Mouse (Mus musculus) T-cell, adult 2 months (primary cell): Measurements from ENCODE around the gene Fgf22.

Source experiments
- DNase-seq: peaks from one replicate; pipeline ENCODE4 v3.0.0; 2022; ENCODE audit warnings: low spot score

The Fgf22 gene

DNA sequence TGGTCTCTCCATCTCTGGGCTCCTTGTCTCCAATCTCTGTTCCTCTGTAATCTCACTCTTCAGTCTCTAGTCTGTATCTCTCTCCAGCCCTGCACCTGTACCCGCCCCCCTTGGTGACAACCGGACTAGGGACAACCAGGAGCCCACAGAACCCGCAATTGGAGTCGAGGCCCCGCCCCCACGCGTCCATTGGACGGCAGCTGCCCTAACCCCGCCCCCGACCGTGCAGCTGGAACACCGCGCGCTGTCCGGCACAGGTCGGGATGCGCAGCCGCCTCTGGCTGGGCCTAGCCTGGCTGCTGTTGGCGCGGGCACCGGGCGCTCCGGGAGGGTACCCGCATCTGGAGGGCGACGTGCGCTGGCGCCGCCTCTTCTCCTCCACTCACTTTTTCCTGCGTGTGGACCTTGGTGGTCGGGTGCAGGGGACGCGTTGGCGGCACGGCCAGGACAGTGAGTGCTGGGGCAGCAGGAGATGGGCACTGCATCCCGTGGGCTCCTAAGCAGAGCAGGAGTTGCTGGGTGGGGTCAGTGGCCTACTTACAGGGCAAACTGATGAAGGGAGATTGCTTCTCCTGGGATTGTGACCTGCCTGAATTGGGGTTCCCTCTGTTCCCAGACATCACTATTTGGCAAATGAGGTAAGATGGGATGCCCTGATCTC, at the start of gene Fgf22:
Gene Fgf22 (plus strand): TSS at position 221 of the 661 bp plus-strand sequence.
- no peak for DNase-seq

DNA sequence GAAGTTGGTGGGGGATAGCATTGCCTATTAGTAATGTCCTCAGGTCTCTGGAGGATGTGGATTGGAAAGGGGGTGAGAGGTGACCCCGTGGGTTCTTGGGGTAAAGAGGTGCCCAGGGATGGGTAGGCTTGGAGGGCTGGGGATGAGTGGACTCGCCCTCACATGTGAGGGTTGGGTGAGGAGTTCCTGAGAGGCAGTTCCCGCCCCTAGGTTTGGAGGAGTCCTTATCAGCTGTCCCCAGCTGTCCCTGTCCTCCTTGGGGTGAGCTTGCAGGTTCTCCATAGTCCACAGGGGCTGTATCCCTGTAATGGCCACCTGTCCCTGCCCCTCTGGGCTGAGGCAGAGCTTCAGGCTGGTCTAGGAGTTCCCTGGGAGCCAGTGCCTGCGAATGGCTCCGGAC, 48.9 kb upstream of the Fgf22 start:
- DNase-seq, result no peak

DNA sequence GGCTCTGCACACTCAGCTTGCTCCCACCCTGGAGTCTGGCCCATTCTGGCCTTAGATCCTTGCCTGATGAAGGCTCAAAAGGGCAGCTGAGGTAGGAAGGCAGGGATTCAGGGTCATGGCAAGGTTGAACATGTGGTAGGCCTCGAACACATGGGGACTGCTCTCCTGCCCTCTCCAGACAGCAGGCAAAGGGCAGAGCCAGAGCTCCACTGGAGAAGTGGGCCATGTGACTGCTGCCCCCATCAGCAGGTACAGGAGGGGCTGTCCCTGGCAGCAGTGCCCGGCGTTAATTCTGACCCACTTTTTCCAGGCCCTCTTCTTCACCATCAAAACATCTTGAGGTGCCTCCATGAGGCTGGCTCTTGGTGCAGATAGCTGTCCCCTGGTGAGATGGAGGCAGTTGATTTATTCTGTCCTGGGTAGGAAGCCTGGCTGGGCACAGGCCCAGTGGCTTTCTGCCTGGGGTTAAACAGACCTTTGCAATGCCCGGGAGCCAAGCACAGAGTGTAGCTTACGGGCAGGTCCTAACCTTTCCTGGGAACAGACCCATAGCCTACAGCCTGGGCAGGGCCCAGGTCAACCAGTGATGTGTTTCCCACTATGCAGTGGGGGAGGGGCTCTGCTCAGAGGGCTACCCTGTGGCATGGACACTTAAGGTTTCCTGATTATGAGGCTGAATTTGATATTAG, 48.3 kb upstream of the Fgf22 start:
- no peak for DNase-seq

DNA sequence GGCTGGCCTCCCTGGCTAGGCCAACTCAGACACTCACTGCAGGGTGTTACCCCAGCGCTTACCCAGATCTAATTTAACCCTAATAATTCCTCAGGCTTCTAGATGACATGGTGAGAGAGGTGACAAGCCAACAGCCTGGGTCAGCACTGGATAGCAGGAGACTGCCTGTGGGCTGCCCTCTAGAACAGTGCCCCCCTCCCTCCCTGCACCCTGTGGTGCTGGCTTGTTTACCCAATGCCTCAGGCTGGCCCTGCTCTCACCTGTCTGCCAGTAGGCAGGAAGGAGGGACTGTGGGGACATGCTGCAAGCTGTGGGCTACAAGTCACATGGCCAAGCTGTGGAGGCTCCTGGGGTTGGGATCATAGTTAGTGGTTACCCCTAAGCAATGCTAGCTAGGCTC, 47.7 kb upstream of the Fgf22 start:
- DNase-seq, result no peak

DNA sequence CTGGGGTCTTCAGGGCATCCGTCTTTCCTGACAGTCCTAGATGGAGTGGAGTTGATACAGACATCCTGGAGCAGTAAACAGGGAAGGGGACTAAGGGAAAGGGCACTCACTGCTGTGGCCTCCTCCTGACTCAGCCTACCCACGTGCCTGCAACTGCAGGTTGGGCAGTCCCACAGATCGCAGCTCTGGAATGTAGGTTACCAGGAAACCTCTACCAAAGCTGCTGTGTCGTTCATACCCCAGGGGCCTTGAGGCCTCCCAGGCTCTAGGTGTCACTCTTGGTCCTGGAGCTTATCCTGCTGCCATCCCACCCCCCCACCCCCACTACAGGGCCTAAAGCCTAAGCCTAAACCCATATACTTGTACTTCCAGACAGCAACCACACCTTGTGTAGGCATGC, 47.1 kb upstream of the Fgf22 start:
- DNase-seq, result no peak

DNA sequence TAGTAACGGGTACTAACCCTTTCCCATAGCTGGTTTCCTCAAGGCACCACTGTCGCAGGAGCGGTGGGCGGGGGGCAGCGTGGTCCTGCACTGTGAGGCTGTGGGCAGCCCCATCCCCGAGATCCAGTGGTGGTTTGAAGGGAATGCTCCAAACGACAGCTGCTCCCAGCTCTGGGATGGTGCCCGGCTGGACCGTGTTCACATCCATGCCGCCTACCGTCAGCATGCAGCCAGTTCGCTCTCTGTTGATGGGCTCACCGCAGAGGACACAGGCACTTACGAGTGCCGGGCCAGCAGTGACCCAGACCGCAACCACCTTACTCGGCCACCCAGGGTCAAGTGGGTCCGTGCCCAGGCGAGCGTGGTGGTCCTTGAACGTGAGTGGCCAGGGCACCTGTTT, 46.2 kb upstream of the Fgf22 start:
- no peak for DNase-seq

DNA sequence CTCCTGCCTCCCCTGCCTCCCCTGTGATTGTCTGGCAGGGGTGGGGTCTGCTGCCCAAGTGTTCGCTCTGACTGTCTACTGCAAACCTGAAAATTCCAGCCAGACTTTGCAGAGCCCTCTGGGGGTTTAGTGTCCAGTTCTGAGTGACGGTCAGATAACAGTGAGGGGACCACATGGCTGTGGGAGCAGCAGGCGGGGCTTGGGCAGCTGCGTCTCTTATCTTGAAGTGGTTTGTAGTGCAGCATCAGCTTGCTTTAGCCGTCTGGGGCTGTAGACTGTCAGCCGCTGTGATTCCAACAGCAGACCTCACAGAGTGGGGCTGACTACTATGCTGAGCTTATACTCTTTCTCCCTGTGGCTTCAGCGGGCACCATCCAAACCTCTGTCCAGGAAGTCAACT, 45.6 kb upstream of the Fgf22 start:
- DNase-seq, result no peak

DNA sequence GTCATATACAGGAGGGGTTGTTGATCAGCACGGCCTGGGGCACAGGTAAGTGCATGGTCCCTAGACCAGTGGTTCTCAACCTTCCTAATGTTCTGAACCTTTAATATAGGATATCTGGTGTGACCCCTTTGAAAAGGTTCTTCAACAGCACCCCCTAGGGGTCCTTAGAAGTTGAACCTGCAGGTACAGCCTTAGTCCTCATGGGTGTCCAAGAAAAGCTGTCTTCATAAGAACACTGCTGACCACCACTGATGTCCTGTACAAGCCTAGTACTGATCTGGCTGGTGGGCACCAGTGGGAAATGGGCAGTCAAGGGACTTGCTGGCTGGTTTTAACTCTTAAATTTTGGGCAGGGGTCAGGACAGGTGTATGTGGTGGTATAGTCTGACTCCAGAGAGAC, 42.8 kb upstream of the Fgf22 start:
- peak; percentile 24 for DNase-seq

DNA sequence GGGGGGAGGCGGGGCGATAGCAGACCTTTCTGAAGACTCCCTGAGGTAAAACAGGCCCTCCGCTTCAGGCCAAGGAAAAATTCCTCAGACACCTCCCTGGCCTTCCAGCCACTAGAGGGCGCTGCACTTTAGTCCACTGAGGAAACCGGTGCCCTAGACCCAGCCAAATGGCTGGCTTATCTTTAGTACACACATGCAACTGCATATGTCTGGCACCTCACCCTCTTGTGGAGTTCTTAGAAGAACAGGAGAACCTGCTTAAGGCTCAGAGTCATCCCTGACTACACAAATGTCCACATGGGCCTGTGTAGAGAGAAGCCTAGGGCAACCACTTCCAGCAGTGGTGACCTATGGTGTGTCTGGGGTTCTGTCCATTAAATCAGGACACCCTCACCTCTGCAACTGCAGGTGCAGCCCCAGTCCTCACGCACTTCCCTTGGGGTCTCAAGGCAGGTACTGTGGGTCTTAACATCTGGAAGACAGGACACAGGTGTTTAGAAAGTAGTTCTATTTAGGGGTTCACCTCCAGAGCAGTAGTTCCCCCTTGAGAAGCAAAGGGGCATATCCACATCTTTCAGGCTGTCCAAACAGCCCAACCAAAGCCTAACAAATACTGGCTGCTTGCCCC, 42.3 kb upstream of the Fgf22 start:
- peak; percentile 69 for DNase-seq

DNA sequence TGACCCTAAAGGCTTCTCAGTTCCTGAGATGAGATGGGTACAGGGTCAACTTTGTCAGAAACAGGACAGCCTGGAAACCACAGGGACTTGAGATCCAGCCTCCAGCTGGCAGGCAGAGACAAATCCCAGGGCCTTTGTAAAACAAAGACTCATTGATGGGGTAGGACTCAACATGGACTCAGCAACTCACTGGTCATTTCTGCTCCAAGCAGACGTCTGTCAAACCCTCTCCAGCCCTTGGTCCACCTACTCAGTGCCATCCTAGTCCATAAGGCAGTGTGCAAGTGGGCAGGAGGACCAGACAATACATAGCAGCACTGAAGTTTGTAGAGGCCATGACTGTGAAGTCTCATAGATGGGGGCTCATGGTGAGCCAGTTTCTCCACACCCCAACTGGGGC, 41.7 kb upstream of the Fgf22 start:
- no peak for DNase-seq

DNA sequence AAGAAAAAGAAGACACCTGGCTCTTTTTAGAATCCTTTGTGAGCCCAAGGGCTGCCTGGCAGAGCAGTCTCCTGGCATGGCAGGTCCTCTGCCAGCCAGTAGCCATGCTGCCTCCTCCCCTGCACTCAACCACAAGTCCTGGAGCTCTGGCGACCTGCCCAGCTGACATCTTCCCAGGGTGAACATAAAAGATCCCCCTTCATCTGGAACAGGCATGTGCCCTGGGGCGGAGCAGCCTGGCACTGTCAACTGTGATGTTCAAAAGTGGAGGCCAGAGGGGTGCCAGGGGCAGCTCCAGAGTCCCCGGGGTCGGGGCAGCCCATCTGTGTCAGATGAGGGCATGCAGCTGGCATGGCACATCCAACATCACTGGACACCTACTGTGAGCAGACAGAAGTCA, 39.9 kb upstream of the Fgf22 start:
- DNase-seq, result no peak

DNA sequence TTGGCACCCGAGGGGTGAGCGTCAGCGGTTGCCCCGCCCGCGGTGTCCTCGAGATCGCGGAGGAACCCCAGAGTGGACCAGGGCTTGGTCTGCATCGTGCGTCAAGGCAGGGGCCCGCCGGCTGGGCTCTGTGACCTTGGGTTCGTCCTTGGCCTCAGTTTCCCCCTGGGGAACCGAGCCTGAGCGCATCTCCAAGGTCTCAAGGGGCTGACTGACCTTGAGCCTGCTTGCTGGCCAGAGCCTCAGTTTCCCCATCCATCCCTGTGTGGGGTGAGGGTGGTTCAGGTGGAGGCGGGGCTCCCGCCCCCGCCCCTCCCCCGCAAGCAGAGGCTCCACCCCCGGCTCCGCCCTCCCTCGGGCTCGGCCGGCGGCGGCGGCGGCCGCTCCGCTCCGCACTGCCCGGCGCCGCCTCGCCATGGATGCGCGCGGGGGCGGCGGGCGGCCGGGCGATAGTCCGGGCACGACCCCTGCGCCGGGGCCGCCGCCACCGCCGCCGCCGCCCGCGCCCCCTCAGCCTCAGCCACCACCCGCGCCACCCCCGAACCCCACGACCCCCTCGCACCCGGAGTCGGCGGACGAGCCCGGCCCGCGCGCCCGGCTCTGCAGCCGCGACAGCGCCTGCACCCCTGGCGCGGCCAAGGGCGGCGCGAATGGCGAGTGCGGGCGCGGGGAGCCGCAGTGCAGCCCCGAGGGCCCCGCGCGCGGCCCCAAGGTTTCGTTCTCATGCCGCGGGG, 38.5 kb upstream of the Fgf22 start, which contains the start of gene Hcn2:
Gene Hcn2 (plus strand): TSS at position 381 of the 734 bp plus-strand sequence.
- no peak for DNase-seq

DNA sequence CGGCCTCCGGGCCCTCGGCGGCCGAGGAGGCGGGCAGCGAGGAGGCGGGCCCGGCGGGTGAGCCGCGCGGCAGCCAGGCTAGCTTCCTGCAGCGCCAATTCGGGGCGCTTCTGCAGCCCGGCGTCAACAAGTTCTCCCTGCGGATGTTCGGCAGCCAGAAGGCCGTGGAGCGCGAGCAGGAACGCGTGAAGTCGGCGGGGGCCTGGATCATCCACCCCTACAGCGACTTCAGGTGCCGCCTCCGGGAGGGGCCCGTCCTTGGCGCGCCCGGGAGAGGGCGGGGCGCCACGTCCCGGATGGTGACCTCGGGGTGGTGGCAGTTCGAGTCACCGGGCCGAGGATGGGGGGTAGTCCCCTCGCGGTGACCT, 37.9 kb upstream of the Fgf22 start:
- DNase-seq, result peak; percentile 14

DNA sequence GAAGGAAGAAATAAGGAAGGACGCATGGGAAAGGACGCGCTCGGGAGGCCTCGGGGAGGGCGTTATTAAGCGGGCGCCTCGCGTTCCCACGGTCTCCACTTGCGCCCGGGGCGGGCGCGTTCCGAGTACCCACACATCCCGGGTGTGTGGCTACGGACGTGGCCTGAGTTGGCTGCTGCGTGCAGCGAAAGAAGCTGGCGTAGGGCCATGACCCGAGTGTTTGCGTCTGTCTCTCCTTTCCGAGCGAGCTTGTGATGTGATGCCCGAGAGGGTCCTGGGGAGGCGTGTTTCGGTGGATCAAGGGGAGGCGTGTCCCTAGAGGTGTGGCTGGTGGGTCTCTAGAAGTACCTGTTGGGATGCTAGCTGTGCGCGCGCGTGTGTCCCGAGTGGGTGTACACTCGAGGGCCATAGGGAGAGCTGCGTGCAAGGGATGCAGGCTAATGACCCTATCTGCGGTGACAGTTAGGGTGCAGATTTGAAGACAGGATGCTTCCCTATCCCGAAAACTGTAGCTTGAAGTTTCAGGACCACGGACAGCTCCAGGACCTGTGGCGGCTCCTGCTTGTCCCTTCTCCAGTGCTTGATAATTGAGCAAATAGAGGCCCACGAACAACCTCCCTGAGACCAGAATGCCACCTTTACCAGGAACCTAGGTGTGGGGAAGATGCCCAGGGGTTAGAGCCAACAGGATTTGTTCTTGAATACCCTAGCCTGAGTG, 37.1 kb upstream of the Fgf22 start:
- no peak for DNase-seq

DNA sequence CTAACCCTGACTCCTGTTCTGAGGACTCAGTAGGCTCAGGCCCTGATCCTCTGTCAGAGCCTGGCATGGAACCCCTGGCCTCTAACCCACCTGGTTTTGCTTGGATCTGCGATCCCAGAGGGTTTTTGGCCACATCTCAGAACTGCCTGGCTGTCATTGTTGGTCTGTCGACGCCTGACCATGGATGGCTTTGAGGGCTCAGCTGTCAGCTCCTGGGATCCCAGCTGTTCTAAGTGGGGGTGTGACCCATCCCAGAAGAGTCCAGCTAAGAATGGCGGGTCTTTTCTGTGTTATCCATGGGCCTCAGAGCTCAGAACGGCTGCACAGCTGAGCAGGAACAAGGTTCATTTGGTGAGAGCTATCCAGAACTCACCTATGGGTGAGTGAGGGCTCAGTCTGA, 33.8 kb upstream of the Fgf22 start:
- DNase-seq, result no peak

DNA sequence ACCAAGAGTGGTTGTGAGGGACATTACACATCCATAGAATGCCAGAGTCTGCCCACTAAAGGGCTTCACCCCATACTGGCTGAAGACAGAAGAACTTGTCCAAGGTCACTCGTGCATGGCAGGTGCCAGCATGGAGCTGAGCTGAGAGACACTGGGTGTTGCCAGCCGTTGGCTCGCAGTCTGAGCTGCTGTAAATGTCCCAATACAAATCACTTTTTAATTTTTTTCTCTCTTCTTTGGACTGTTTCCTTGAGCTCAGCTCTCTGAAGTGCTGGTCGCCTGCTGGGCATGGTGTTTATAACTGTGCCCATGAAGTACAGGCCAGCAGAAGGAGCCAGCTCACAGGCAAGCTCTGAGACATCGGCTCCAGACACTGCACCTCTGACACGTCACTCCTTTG, 31.8 kb upstream of the Fgf22 start:
- DNase-seq, result no peak

DNA sequence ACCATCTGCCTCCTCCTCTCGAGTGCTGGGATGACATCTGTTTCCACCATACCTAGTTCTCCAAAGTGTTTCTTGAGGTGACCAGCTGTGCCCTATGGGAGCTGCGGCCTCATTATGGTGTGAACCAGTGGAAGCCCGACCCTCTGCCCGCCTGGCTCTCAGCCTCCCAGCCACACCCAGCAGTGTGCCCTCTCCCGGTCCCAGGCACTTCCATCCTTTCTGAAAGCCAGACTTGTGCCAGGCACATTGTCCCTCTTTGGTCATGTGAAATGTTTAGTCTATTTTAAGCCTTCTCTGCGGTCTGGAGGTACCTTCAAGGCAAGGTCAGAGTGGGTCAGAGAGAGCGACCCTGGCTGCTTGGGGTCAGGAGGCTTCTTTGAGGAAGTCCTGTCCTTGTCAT, 31.2 kb upstream of the Fgf22 start:
- no peak for DNase-seq

DNA sequence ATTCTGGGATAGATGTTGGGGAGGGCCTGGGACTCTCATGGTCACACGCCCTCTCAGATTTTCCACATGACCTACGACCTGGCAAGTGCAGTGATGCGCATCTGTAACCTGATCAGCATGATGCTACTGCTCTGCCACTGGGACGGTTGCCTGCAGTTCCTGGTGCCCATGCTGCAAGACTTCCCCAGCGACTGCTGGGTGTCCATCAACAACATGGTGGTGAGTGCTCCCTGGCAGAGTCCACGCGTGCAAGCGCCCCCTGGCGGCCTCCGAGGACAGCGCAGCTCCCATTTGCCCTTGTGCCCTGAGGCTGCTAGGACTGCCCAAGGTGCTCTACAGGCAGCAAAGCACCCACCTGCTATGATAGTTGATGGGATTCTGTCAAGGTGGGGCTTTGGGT, 28.8 kb upstream of the Fgf22 start:
- DNase-seq, result peak; percentile 57

DNA sequence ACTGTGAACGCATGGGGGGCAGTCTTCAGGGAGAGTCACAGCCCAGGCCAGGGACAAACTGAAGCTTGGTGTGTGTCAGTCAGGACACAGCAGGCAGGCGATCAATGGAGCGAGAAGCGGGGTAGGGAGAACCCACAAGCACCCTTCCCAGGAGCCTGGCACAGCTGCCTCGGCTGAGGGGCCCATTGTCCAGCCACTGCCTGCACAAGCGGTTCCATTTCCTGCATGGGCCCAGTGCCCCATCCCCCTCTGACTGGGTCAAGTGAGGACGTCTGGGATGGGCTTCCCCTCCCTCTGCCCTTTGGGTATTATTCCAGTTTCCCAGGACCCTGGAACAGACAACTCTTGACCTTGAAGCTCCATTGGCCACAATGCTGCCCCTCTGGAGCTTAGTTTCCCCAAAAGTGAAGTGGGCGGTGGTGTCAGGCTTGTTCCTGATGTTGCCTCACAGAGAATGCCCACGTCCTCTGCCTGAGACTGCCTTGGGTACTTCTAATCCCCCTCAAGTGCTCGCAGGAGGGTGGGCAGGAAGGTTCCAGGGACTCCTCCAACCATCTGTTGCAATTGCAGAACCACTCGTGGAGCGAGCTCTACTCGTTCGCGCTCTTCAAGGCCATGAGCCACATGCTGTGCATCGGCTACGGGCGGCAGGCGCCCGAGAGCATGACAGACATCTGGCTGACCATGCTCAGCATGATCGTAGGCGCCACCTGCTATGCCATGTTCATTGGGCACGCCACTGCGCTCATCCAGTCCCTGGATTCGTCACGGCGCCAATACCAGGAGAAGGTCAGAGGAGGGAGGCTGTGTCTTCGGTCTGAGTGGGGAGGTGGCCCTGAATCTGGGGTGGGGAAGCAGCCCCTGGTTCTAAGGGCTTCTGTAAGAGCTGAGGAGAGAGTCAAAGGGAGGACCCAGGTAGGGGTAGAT, 26.3 kb upstream of the Fgf22 start:
- DNase-seq, result no peak

DNA sequence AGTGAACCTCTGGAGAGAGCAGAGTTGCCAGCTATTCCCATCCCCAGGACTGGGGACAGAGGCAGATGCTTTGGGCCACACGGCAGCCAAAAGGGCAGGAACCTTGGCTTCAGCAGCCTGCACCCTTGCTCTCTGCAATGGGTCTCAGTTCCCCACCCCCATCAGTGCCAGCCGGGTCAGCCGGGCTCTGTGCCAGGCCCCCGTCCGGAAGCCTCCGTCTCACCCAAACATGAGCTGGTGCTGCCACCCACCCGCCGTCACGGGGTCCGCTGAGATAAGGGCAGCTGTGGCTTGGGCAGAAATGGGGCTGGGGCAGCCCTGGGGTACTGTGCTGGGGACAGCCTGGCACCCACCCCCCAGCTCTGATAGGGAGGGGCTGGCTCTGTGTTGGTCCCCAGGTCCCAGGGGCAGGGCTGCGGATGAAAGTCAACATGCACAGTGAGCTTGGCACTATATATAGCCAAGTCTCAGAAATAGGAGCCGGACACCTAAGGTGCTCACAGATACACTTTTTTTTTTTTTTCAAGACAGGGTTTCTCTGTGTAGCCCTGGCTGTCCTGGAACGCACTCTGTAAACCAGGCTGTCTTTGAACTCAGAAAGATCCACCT, 25.4 kb upstream of the Fgf22 start:
- DNase-seq, result no peak

DNA sequence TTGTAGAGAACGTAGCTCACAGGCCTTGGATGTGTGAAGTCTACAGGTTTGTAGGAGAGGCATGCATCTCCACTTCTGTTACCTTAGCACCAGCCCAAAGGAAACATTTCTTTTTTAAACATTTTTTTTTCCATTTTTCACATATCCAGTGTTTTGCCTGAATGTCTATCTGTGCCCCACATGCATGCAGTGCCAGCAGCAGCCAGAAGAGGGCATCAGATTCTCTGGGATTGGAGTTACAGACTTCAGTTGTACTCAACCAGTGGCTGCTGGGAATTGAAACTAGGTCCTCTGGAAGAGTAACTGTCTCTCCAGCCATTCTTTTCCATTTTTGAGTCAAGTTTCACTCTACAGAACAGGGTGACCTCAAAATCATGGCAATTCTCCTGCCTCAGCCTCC, 22.4 kb upstream of the Fgf22 start:
- peak; percentile 28 for DNase-seq
